Mouse (Mus musculus) neural tube, embryonic 14.5 days (tissue): ENCODE measurements around the gene Cyp2u1. TPM values are rescaled to one million over a fixed set of nuclear protein-coding genes. Genes with fewer than 3 reads are reported as not detected.

ENCODE experiments used
- ATAC-seq: fragments of 200-750 bp; cut with Nextera tagmentation; 2 replicates; pipeline ENCODE4 v1.8.0; 2017; ENCODE audit warnings: low read depth, mild to moderate bottlenecking, moderate TSS enrichment, moderate library complexity
- H3K27ac ChIP-seq: fragments of 300-500 bp; sonication (generic); 2 replicates; pipeline ENCODE4 v1.5.1; 2014; ENCODE audit warnings: low read depth, mild to moderate bottlenecking, control low read depth, low read length, moderate library complexity, mixed read lengths
- H3K27me3 ChIP-seq: fragments of 300-500 bp; sonication (generic); 2 replicates; pipeline ENCODE4 v1.6.1; 2014; ENCODE audit warnings: low read length; ENCODE audit not compliant: control insufficient read depth, insufficient read depth
- H3K36me3 ChIP-seq: fragments of 300-500 bp; sonication (generic); 2 replicates; pipeline ENCODE4 v1.6.1; 2014; ENCODE audit warnings: low read length, mixed read lengths; ENCODE audit not compliant: control insufficient read depth, insufficient read depth
- H3K4me1 ChIP-seq: fragments of 300-500 bp; sonication (generic); 2 replicates; pipeline ENCODE4 v1.6.1; 2014; ENCODE audit warnings: low read length; ENCODE audit not compliant: control insufficient read depth, insufficient read depth
- H3K4me2 ChIP-seq: fragments of 300-500 bp; sonication (generic); 2 replicates; pipeline ENCODE4 v1.6.1; 2014; ENCODE audit warnings: mild to moderate bottlenecking, low read depth, low read length, control low read depth
- H3K4me3 ChIP-seq: fragments of 300-500 bp; sonication (generic); 2 replicates; pipeline ENCODE4 v1.5.1; 2014; ENCODE audit warnings: low read depth, low read length, control low read depth, mixed read lengths
- H3K9ac ChIP-seq: fragments of 300-500 bp; sonication (generic); replicated peaks from 2 replicates; pipeline ENCODE4 v1.6.1; 2014; ENCODE audit warnings: low read depth, mild to moderate bottlenecking, control low read depth, low read length, mixed read lengths
- H3K9me3 ChIP-seq: fragments of 300-500 bp; sonication (generic); 2 replicates; pipeline ENCODE4 v1.6.1; 2016; ENCODE audit warnings: low read length; ENCODE audit not compliant: control insufficient read depth
- WGBS: fragments of 180-500 bp; shearing (Covaris S2); extraction: QIAGEN DNeasy Blood & Tissue Kit; methylation state at CpG from one replicate; pipeline ENCODE4 v1.1.7; 2014; 5-methylcytosine and 5-hydroxymethylcytosine counted together
- polyA plus RNA-seq: library from polyadenylated mRNA; unstranded; fragments of >200 nt; fragmentation: Nextera tagmentation; extraction: Ambion mirVana; gene quantifications from 2 replicates; pipeline ENCODE4 v1.2.1, GENCODE M21; 2014

Cyp2u1 gene
- polyA plus RNA-seq, 1 experiment from 2014 or later: 9.4 TPM

- Histone ChIP-seq H3K4me2 (no peak overlapping the region), H3K4me1 (no peaks in the 10 kb centered on the region), H3K9ac (no peak overlapping the region), H3K9me3 (no peaks in the 10 kb centered on the region), H3K4me3 (no peak overlapping the region), H3K27me3 (0 out of 2 replicates have a peak, but pooled peaks cover 3% of the 10 kb centered on the region), H3K27ac (no peak overlapping the region), H3K36me3 (no peaks in the 10 kb centered on the region)
- peak; percentile 23; the same call in 1 of the 2 replicates for ATAC-seq
- WGBS: 28% methylated on average over 4 of the region's 4 CpGs
Measured at GRCm38 (mm10) chr3:131315957-131316510, 13.0 kb upstream of the Cyp2u1 start.

- Histone ChIP-seq H3K4me3 (no peak overlapping the region), H3K27me3 (0 out of 2 replicates have a peak, but pooled peaks cover 3% of the 10 kb centered on the region), H3K4me2 (no peak overlapping the region), H3K9me3 (no peaks in the 10 kb centered on the region), H3K36me3 (no peaks in the 10 kb centered on the region), H3K27ac (no peak overlapping the region), H3K9ac (no peak overlapping the region), H3K4me1 (no peaks in the 10 kb centered on the region)
- WGBS: 92% methylated on average over 9 of the region's 9 CpGs
- no peak for ATAC-seq
Measured at GRCm38 (mm10) chr3:131312340-131312739, 9.3 kb upstream of the Cyp2u1 start.

- Histone ChIP-seq H3K27me3 (0 out of 2 replicates have a peak, but pooled peaks cover 3% of the 10 kb centered on the region), H3K27ac (no peak overlapping the region), H3K4me1 (no peaks in the 10 kb centered on the region), H3K36me3 (no peaks in the 10 kb centered on the region), H3K9ac (no peak overlapping the region), H3K9me3 (no peaks in the 10 kb centered on the region), H3K4me2 (no peak overlapping the region), H3K4me3 (no peak overlapping the region)
- WGBS: 94% methylated on average over 4 of the region's 4 CpGs
- no peak for ATAC-seq
Measured at GRCm38 (mm10) chr3:131310572-131310971, 7.5 kb upstream of the Cyp2u1 start.

- Histone ChIP-seq H3K27ac (no peak overlapping the region), H3K36me3 (no peaks in the 10 kb centered on the region), H3K4me3 (no peak overlapping the region), H3K4me2 (no peak overlapping the region), H3K9ac (no peak overlapping the region), H3K27me3 (no peaks in the 10 kb centered on the region), H3K9me3 (no peaks in the 10 kb centered on the region), H3K4me1 (no peaks in the 10 kb centered on the region)
- WGBS: 82% methylated on average over 3 of the region's 3 CpGs
- no peak for ATAC-seq
Measured at GRCm38 (mm10) chr3:131307811-131308210, 4.8 kb upstream of the Cyp2u1 start.

GRCm38 (mm10) chr3:131306255-131306654 is 3.2 kb upstream of the Cyp2u1 start:
- no peak for ATAC-seq
- Histone ChIP-seq H3K4me1 (0 out of 2 replicates have a peak, but pooled peaks cover 3% of the 10 kb centered on the region), H3K4me3 (no peak overlapping the region), H3K36me3 (no peaks in the 10 kb centered on the region), H3K9ac (no peak overlapping the region), H3K27me3 (no peaks in the 10 kb centered on the region), H3K4me2 (no peak overlapping the region), H3K27ac (no peak overlapping the region), H3K9me3 (no peaks in the 10 kb centered on the region)
- 92% methylated on average over 7 of the region's 7 CpGs for WGBS

GRCm38 (mm10) chr3:131303320-131303714 is 290 bp upstream of the Cyp2u1 start:
- Histone ChIP-seq H3K27ac (no peak overlapping the region; the same call in 1 of the 2 replicates), H3K4me2 (peak overlapping the region; percentile 77), H3K27me3 (no peaks in the 10 kb centered on the region), H3K4me3 (peak overlapping the region; percentile 78), H3K36me3 (no peaks in the 10 kb centered on the region), H3K4me1 (0 out of 2 replicates have a peak, but pooled peaks cover 3% of the 10 kb centered on the region), H3K9ac (peak overlapping the region; percentile 80), H3K9me3 (no peaks in the 10 kb centered on the region)
- 18% methylated on average over 5 of the region's 5 CpGs for WGBS
- no peak; the same call in 1 of the 2 replicates for ATAC-seq

- Histone ChIP-seq H3K4me3 (no peak overlapping the region), H3K9me3 (no peaks in the 10 kb centered on the region), H3K4me1 (0 out of 2 replicates have a peak, but pooled peaks cover 3% of the 10 kb centered on the region), H3K9ac (no peak overlapping the region), H3K27ac (no peak overlapping the region), H3K4me2 (no peak overlapping the region), H3K27me3 (no peaks in the 10 kb centered on the region), H3K36me3 (no peaks in the 10 kb centered on the region)
- no peak for ATAC-seq
- 9% methylated on average over 6 of the region's 6 CpGs for WGBS
Measured at GRCm38 (mm10) chr3:131299908-131300307, 3.1 kb downstream of the Cyp2u1 start.

- ATAC-seq: no peak
- no peak overlapping the region for H3K4me2 ChIP-seq
- WGBS: 86% methylated on average over 9 of the region's 9 CpGs
- no peak overlapping the region for H3K9ac ChIP-seq
- H3K27me3 ChIP-seq: no peaks in the 10 kb centered on the region
- H3K4me1 ChIP-seq: 0 out of 2 replicates have a peak, but pooled peaks cover 3% of the 10 kb centered on the region
- H3K36me3 ChIP-seq: no peaks in the 10 kb centered on the region
- H3K4me3 ChIP-seq: no peak overlapping the region
- H3K9me3 ChIP-seq: no peaks in the 10 kb centered on the region
- H3K27ac ChIP-seq: no peak overlapping the region
Measured at GRCm38 (mm10) chr3:131299078-131299477, 3.9 kb downstream of the Cyp2u1 start.

GRCm38 (mm10) chr3:131296893-131297292 is 6.1 kb downstream of the Cyp2u1 start:
- Histone ChIP-seq H3K4me2 (no peak overlapping the region), H3K4me3 (no peak overlapping the region), H3K27me3 (no peaks in the 10 kb centered on the region), H3K9ac (no peak overlapping the region), H3K36me3 (no peaks in the 10 kb centered on the region), H3K9me3 (no peaks in the 10 kb centered on the region), H3K27ac (no peak overlapping the region), H3K4me1 (0 out of 2 replicates have a peak, but pooled peaks cover 2% of the 10 kb centered on the region)
- no peak for ATAC-seq
- 91% methylated on average over 7 of the region's 7 CpGs for WGBS
